Mouse (Mus musculus) thymus, postnatal 36 days (tissue): ENCODE measurements around the gene Slc9a9.

Source experiments
- DNase-seq, 2 experiments: peaks; one replicate each; pipeline ENCODE4 v3.0.0; 2022; ENCODE audit warnings: mixed read lengths in 2 of 2

Slc9a9 gene

DNA sequence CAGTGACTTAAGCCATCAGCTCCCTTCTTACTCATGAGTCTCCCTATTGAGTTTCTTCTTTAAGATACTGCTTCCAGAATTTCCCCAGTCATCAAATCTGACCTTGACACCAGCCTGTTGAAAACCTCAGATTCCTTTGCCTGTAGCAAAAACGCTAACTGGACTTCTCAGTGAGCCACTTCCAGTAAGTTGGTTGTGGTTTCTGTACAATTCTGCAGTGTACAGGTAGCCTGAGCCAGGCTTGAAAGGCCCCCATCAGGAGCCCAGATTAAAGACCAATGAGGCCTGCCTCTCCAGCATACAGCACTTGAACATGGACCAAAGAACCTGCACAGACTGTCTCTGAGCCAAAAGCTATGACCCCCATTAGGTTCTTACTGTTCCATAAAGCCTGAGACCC, 498.1 kb downstream of the Slc9a9 start:
- DNase-seq = no peak

DNA sequence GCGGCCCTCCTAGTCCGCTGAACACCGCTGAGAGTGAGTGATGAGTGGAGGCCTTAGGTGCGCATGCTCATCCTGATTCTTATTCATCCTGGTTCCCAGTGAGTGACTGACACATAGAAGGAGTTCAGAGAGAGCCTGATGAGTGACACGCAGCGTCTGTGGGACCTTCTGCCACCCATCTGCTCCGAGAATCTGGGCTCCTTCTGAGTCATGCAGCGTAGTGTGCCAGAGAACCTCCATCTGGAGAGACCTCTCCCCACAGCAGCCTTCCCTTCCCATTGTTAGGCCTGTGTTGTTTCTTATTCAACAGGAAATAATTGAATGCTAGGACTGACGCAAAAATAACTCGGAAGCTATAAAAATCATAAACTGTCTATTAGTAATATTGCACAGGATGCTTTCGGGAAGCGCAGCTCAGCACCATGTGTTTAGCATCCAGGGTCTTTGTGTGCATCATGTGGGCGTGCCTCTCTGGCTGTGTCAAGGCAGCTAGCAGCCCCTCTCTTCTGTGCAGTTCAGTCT, 498.8 kb downstream of the Slc9a9 start:
- DNase-seq = no peak

DNA sequence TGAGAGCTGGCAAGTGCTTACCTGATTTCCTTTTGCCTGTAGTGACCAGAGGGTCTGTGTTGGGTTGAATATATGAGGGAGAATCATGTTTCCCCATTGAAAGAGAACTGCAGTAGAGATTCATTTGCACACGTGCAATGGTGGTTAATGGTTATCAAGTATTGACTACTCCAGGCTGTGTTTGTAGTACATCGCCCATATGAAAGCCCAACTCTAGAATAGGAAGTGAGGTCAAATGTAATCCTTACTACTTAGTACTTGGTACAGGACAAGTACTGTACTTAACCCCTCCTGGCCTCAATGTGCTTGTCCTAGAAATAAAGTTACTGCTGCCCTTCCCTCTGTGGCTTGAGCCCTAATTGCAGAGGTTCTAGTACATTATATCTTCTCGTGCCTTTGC, 508.5 kb downstream of the Slc9a9 start:
- DNase-seq = no peak

DNA sequence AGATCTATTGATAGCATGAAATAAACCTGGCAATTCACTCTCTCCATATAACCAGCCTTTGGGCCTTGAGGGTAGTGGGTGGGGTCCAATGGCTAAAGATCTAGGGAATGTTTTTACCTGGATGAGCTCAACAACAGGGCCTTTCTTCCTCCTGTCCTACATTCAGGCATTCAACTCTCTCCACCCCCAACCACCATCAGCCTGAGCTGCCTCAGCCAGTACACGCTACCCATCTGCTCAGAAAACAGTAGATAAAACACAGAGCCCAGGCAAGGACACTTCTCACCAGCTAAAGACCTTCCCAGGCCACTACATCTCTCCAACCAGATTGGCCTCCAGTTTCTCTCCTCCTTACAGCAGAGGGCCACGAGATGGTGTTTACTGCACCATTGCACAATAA, 510.3 kb downstream of the Slc9a9 start:
- no peak for DNase-seq

DNA sequence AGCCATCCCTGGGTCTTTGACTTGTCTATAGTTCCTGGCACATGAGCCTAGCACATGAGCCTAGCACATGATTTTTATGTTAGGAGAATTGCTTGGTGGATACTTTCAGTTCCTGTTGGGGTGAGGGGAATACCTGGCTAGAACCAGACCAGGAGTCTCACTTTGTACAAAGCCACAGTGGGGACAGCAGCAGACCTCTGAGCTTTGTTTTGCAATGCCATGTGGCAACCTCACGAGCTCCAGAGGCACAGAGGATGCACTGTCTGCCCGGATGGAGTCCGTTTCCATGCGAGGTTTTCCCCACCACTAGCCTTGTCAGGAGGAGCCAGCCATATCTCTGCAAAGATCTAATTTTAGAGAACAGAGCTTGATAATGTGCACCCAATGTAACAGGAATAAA, 510.9 kb downstream of the Slc9a9 start:
- no peak for DNase-seq

DNA sequence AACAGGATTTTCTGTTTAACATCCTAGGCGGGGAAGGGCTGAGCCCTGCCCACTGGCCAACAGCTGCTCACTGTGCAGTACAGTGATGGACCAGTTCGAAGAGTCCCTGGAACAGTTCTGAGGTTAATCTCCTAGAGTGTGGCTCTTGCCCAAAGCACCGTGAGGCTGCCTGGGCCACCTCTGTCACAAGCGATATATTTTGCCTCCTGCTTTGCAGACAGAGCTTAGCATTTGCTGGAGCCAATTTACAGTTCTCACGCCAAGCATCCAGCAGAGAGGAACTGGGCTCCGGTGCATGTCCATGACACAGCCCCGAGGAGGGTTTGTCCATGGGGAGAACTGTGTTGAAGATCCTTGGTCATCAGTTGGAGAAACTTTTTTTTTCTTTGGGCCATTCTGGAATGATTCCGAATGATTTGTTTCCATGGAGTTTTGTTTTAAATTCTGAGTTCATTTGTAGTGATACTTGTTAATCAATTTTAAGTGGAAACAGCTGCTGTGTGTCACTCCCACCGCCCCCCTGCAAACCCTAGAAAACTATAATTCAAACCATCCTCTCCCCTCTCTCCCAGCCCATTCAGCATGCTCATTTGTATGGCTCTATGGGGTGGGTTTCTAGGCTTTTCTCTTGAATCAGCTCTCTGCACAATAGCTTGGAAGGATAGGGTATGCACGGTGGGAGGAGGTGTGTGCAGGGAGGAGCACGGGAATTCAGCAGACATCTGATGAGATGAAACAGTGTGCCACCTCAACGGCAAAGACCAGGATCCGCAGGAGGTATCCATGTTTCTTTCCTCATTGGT, 511.7 kb downstream of the Slc9a9 start:
- no peak for DNase-seq

DNA sequence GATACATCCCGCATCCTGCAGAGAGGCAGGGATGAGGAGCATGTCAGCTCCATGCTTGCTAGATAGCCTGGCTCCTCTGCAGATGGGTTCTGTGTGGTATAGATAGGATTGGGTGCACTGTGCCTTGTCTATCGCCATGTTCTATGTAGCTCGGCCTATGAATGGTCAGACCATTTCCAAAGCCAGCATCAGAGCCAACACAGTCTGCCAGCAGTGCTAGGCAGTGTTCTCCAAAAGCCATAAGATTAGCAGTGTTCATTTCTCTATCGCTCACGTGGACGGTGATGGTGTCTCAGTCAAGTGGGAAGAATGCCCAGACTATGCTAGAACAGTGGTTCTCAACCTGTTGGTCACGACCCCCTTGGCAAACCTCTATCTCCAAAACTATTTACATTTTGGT, 512.6 kb downstream of the Slc9a9 start:
- no peak for DNase-seq

DNA sequence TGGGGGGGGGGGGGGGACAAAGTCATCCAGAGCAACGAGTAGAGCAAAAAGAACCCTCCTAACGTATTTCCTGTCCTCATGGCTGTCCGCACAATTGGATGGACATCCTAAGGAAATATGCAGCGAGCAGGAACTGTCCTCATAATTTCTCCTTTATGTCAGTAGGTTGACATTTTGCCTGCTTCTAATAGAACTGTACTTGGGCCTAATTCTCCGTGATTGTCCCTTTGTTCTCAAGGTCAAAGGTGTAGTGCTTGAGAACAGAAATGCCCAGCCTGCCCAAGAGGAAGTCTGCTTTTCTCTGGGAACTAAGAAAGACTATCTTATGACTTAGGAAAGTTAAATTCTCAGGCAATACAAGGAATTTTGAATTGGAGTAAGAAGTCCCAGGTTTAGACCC, 514.7 kb downstream of the Slc9a9 start:
- DNase-seq = no peak

DNA sequence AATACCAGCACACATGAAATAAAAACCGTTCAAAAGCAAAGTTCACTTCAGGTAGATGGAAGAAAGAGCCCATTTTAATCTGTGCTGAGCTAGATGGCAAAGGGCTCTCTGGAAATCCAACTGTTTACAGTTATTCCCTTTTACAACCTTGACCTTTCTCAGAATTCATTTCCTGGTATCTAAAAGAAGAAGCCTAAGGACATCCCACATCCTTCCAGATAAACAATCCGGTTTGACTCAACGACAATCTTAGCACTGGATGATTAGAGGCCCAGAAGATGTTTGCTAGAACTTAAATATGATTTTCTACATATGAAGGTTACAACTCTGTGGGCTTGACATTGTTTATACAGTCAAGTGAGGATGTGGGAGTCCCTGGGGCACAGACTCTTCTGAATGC, 516.1 kb downstream of the Slc9a9 start:
- no peak for DNase-seq

DNA sequence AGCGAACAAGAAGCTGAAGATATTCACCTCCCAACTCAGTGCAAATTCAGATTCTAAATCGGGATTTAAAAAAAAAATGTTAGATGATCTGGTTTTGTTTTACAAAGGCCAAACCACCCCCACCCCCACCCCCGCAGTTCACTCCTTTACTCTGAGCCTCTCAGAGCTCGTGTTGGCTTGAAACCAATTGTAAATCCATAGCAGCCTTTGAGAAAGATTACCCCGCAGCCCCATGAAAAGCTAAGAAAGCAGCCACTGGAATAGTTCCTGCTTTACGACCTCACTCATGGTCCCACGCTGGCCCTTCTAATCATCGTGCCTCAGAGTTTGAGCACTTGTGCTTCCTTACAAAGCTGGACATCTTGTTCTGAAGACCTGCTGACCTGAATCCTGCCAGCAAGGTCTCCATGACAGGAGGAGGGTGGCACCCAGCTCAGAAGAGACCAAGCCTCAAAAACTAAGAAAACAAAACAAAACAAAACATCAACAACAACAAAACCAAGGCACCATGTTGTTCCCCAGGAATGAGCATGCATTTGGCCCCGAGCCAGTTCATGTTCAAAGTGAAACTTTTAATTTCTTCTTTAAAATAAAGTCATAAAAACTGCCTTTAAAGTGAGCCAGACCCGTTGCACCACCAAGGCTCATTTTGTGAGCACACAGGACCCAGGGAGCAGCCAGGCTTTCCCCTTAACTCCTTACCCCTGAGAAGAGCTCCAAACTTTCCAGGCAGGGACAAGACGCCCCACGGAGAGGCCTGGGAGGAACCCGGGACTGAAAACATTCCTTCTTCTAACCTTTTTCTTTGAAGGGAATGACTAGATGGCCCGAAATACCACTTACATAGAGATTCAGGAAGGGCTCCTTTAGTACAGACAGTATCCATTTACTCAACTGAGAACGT, 516.9 kb downstream of the Slc9a9 start:
- DNase-seq = no peak

DNA sequence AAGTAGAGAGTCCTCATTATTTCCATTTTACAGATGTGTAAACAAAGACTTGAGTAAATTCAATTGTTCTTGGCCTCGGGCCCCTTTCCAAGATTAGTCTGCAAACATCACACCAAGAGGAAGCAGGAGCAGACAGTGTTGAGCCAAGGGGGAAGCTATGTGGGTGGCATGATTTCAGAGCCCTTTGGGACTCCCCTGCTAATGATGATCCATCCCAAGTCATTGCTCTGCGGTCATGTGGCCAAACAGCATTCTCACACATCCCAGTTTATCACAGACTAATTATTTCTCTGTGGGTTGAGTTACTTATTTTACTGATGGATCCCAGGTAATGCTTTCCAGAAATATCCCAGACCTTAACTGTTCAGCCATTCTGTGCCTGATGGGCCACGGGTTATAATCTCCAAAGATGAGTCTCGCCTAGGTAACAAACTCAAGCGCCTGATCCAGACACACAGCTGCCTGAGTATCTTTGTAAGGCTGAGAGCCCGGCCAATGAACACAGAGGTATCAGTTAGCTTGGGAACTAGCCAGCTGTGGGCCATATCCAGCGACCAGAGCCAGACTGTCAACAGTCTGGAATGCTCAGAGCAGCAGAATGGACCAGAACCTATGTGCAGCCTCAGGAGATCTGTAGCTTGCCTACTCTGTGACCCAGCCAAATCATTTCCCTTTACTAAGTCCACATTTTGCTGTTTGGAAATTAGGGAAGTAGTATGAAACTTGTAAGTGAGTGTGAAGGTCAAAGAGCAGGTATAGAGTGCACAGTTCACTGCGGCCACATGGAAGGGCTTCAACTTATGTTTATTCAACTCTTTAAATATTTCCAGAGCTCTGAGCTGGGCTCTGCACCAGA, 518.9 kb downstream of the Slc9a9 start:
- DNase-seq = no peak

DNA sequence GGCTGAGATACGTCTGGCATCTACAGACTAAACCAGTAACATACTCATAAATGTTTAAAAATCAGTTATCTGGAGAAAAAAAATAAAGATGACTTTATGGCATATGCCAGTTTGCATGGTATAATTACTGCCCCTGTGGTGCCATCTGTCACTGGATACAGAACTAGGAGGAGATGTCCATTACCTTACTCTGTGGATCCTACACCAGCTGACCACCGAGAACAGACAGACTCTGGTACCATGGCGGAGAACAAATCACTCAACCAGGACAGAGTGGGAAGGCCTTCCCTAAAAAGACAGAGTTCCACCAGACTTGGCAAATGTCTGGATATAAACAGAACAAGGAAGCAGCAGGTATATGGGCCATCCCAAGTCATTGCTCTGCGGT, 519.5 kb downstream of the Slc9a9 start:
- DNase-seq = no peak

DNA sequence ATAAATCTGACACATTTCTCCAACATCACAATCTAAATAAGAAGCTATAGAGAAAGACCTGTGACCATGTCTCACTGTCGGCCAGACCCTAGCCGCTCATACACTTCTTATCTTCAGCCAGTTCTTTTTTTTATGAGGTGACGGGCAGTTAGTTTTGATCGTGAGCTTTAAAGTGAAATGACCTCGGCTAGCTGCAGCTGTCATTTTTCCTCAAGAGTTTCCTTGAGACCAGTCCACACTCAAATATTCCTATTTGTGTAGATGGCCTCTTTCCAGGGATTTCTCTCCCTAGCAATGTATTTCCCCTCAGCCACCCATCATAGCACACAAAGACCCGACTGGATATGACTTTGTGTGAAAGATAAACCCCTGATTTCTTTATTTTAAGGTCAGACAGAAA, 521.7 kb downstream of the Slc9a9 start:
- no peak for DNase-seq

DNA sequence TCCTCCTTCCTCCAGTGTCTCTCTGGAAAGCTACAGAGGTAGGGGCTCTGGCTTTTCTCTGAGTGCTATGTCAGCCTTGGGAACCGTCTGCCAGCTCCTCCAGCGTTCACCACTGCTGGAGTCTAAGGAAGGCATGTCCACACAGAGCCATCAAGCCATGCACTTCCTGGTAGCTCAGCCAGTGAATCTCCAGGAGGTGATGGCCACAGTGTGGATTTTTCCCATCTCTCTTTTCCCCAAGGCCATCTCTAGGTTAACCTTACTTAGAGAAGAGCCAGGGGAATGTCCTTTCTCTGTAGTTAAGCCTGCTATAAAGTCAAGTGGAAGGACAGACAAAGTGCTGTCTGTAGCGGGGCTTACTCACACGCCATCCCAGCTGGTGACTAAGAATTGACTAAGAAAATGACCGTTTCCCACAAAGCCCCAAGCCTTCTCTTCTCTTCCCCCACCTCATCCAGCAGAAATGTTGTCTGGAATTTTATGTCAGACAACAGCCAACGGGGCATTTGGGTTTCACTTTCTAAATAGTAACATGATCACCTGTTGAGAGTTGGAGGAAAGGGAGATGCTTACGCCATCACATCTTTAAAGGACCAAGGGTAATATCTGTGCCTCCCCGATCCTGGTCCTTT, 523.3 kb downstream of the Slc9a9 start:
- DNase-seq = no peak

DNA sequence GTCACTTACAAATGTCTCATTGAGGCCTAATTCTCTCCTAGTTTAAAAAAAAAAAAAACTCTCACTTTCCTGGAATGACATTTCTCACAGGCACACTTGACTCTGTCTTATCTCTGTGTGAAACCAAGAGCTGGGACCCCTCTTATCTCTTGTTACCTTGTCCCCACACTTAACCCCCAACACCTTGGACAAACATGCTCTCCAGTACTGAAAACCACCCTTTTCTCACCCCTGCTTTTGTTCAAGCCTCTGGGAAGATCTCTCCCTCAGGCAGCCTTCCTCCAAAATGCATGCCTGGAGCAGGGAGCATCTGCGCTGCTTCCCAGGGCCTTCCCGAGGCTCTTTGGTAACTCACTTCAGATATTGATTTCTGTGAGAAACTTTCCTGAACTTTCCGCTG, 524.0 kb downstream of the Slc9a9 start:
- DNase-seq = no peak

DNA sequence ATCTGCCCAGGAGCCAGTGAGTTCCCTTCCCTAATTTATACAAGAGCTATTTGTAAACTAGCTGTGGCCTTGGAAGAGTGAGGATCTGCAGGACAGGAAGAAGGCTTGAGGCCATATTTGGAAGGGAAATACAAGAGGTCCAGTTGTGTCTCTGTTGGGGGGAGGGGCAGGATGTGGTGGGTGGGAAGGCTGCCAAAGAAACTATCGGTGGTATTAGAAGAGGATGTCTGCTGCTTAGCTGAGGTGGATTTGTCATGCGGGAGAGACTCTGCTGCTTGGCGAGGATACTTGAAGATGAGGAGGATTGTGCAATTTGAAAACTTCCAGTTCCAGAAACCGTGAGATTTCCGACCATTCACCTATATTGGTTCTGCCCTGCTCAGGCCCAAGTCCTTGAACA, 524.4 kb downstream of the Slc9a9 start:
- no peak for DNase-seq

DNA sequence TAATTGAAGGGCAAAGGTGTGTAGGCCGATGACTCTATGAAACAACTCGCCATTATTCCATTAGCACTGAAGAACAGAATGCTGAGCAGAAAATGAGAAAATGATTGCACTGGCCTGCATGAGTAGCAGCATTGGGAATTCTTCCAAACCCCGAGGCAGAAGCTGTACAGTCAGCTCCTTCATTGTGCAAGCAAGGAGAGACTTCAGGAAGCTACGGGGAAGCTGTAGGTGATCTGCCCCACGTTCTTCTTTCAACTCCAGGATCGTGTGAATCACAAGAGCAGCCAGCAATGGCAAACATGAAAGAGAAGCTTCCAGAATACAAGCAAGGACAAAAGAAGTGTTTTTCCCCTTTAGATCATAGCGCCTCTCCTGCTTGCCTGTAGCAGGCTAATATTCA, 538.0 kb downstream of the Slc9a9 start:
- DNase-seq = no peak

DNA sequence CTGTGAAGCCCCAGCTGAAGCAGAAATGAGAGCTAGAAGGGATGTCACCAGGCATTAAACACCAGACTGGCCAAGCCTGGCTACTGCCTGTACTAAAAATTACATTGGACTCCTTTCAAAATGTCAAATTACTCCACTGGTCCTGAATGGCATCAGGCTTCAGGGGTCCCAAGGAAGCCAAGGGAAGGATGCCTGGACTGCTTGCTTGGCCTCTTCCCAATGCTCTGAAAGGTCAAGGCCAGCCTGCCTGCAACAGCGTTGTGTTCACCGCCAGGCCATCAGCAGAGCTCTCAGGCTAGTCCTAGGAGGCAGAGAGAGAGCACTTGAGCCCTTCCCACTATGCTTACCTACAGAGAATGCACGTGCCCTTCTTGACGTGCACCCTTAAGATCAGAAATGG, 539.0 kb downstream of the Slc9a9 start:
- no peak for DNase-seq

DNA sequence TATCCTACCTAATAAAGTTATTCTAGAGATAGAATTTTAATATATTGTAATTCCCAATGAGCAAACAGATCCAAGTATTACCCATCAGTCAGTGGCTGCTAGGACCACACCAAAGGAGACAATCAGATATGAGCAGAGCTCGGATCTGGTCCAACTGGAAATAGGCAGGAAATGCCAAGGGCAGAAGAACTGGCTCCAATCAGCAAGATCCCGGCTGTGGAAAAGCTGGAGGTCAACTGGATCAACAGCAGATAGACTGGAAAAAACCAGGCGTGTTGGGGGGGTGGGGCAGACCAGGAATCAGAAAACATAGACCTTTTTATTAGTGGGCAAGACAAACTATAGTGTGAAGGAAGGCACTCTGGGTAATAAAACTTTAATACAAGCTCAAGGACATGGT, 550.3 kb downstream of the Slc9a9 start:
- no peak for DNase-seq

DNA sequence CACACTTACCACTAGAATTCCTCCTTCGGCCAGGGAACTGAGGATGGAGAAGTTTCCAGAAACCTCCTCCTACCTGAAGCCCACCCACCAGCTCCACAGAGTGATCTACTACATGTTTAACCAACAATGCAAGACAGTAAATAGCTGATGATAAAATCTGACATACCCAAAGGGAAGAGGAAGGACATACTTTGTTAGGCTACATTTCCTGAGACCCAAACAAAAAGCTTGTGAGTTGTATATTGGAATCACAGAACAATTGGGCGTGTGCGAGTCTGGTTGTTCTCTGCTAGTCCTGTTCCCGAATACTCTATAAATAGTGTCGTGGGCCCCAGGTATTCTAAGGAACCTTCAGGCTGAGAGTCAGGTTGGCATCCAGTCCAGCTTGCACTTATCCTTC, 551.6 kb downstream of the Slc9a9 start:
- DNase-seq = no peak

DNA sequence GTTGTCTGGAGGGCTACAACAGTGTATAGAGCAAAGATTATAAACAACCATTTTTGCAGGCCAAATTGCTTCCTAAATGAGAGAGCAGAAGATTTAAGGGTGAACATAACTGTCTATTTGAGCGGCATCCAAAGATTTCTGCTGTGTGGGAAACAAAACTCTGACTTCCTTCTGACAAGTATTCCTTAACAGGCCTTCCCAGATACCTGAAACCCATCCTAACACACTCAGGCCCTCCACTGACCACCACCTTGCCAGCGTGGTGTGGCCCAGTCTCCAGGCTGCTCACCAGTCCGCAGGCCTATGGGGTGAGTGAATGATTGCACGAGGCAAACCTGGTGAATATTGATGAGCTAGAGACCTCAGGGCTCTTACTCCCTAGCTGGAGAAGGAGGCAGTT, 557.3 kb downstream of the Slc9a9 start:
- DNase-seq = no peak

DNA sequence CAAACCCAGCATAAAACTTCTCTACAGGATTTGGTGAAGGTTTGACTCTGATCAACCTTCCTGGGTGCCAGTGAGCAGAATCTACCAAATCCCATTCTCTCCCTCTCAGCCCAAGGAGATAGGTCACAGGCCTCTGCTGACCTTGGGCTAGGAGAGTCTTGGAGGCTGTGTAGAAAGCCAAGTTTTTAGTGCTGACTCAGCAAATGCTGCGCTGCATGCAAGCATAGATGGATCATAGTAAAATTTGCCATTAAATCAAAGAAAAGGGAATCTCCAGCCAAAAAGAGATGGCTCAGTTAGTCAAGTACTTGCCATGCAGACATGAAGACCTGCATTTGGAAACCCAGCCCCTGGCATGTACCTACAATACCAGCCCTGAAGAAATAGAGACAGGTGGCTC, 558.4 kb downstream of the Slc9a9 start:
- no peak for DNase-seq

DNA sequence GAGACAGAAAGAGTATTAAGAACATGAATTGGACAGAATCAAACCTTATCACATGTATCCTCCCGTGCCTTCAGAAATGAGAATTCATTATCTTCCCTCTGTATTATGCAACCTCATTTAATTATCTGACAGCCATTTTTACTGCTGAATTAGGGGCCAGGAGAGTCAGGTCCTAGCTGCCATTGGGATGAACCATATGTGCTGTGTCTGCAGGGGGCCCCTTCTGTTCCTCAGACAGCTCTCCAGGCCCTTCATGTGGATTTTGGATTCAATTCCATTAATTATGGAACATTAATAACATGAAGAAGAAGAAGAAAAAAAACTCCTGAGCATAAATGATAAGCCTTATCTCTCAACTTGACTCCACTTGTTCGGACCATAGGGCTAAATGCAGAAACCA, 559.4 kb downstream of the Slc9a9 start:
- no peak for DNase-seq
